Mouse (Mus musculus): Measurements from ENCODE around the gene Cyth3.

Gene Cyth3

GRCm38 (mm10) chr5:143621893-143622622, at the start of gene Cyth3:
TSS of gene Cyth3 (plus strand) at chr5:143622447.
- peak; percentile 85 to 88 for DNase-seq

- no peak for DNase-seq
These were observed 49.2 kb upstream of the Cyth3 start for GRCm38 (mm10) chr5:143573067-143573466.

- DNase-seq, result no peak
These were observed 47.7 kb upstream of the Cyth3 start for GRCm38 (mm10) chr5:143574261-143575178.

- DNase-seq, result no peak
These were observed 42.6 kb upstream of the Cyth3 start for GRCm38 (mm10) chr5:143579537-143580203.

- no peak for DNase-seq
These were observed 41.3 kb upstream of the Cyth3 start for GRCm38 (mm10) chr5:143580982-143581381.

- no peak for DNase-seq
These were observed 40.4 kb upstream of the Cyth3 start for GRCm38 (mm10) chr5:143581874-143582273.

GRCm38 (mm10) chr5:143583081-143583480, 39.2 kb upstream of the Cyth3 start:
- DNase-seq, result no peak

- no peak for DNase-seq
These were observed 37.3 kb upstream of the Cyth3 start for GRCm38 (mm10) chr5:143584982-143585381.

- DNase-seq, result no peak
These were observed 35.9 kb upstream of the Cyth3 start for GRCm38 (mm10) chr5:143586386-143586785.

GRCm38 (mm10) chr5:143589108-143589507, 33.1 kb upstream of the Cyth3 start:
- DNase-seq, result no peak

GRCm38 (mm10) chr5:143592926-143593325, 29.3 kb upstream of the Cyth3 start:
- DNase-seq, result no peak

- no peak for DNase-seq
These were observed 28.6 kb upstream of the Cyth3 start for GRCm38 (mm10) chr5:143593563-143594146.

- no peak for DNase-seq
These were observed 27.8 kb upstream of the Cyth3 start for GRCm38 (mm10) chr5:143594291-143595065.

GRCm38 (mm10) chr5:143602051-143602450, 20.2 kb upstream of the Cyth3 start:
- no peak for DNase-seq

GRCm38 (mm10) chr5:143604157-143604774, 18.0 kb upstream of the Cyth3 start:
- DNase-seq, result no peak

- DNase-seq, result no peak
These were observed 15.5 kb upstream of the Cyth3 start for GRCm38 (mm10) chr5:143606756-143607155.

- no peak for DNase-seq
These were observed 14.1 kb upstream of the Cyth3 start for GRCm38 (mm10) chr5:143608175-143608574.

GRCm38 (mm10) chr5:143611954-143612353, 10.3 kb upstream of the Cyth3 start:
- no peak for DNase-seq

- no peak for DNase-seq
These were observed 9.0 kb upstream of the Cyth3 start for GRCm38 (mm10) chr5:143613265-143613664.

- DNase-seq, result no peak
These were observed 7.7 kb upstream of the Cyth3 start for GRCm38 (mm10) chr5:143614519-143614918.

GRCm38 (mm10) chr5:143615353-143615752, 6.9 kb upstream of the Cyth3 start:
- no peak for DNase-seq

- DNase-seq, result no peak
These were observed 6.1 kb upstream of the Cyth3 start for GRCm38 (mm10) chr5:143616116-143616515.
